Mouse (Mus musculus): ENCODE results near the gene Tor1aip2. TPM values are rescaled to one million over a fixed set of nuclear protein-coding genes. Genes with fewer than 3 reads are reported as not detected.

Tor1aip2 gene
- polyA plus RNA-seq, 1 experiment from 2014 or later = 80.6 TPM

DNA sequence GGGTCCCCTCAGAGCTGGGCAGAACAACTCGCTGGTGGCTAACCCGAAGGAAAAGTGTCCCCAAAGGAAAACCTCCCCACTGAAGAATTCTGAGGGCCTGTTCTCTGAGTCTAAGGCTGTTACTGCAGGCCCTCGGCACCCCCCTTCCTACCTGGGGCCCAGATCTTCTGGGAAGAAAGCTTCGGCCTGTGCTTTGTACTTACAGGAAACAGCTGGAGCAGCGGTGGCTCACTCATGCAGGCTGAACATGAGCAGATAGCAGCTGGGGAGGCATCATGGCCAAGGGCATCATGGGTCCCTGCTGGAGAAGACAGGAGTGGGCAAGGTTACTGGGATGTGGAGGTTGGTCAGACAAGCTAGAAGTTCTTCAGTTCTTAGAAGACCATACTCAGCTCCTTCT, 52.4 kb downstream of the Tor1aip2 start:
- no peak for ATAC-seq (replicated peaks; ENCODE audit: extremely low read depth, insufficient read depth, low FRiP score)
- WGBS = 71% methylated on average over 5 of the region's 5 CpGs

DNA sequence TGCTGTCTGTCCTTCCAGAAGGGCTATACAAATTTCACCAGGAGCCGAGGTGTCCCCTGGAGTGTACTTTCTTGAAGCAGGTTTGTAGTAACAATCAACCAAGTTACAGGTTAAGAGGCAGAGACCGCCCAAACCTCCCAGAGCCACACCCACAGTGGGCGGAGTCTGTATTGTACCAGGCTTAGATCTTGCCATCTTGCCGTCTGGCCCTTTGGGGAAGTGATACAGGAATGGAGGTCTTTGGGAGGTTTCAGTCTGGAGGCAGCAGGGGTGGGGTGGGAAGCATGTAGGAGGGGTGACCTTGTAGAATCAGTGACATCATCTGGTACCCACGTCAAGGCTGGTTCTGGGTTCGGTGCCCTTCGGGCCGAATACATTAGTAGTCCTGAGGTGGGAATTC, 54.4 kb downstream of the Tor1aip2 start:
- Histone ChIP-seq H3K36me3 (ENCODE audit: control insufficient read depth, insufficient read depth) (no peaks in the 10 kb centered on the region), H3K4me2 (ENCODE audit: low read depth, low read length) (no peak overlapping the region), H3K27ac (ENCODE audit: low read length) (no peak overlapping the region), H3K9ac (ENCODE audit: low read length) (no peak overlapping the region), H3K4me3 (ENCODE audit: low read length) (no peak overlapping the region), H3K9me3 (replicated peaks; ENCODE audit: control insufficient read depth, low read length) (no peaks in the 10 kb centered on the region), H3K27me3 (ENCODE audit: control insufficient read depth, insufficient read depth, low read length) (no peaks in the 10 kb centered on the region), H3K4me1 (ENCODE audit: control insufficient read depth, insufficient read depth, low read length) (0 out of 2 replicates have a peak, but pooled peaks cover under 1% of the 10 kb centered on the region)
- no peak for ATAC-seq (replicated peaks; ENCODE audit: extremely low read depth, insufficient read depth, low FRiP score)
- WGBS = 80% methylated on average over 8 of the region's 8 CpGs

More for the DNA sequence above, 52.4 kb downstream of the Tor1aip2 start:
- Histone ChIP-seq H3K27ac (ENCODE audit: low read length) (no peak overlapping the region), H3K4me1 (ENCODE audit: control insufficient read depth, insufficient read depth, low read length) (peaks cover 6% of the 10 kb centered on the region; the same call in 1 of the 2 replicates), H3K4me3 (ENCODE audit: low read length) (no peak overlapping the region), H3K9me3 (replicated peaks; ENCODE audit: control insufficient read depth, low read length) (no peaks in the 10 kb centered on the region), H3K36me3 (ENCODE audit: control insufficient read depth, insufficient read depth) (no peaks in the 10 kb centered on the region), H3K4me2 (ENCODE audit: low read depth, low read length) (no peak overlapping the region), H3K9ac (ENCODE audit: low read length) (no peak overlapping the region), H3K27me3 (ENCODE audit: control insufficient read depth, insufficient read depth, low read length) (no peaks in the 10 kb centered on the region)

DNA sequence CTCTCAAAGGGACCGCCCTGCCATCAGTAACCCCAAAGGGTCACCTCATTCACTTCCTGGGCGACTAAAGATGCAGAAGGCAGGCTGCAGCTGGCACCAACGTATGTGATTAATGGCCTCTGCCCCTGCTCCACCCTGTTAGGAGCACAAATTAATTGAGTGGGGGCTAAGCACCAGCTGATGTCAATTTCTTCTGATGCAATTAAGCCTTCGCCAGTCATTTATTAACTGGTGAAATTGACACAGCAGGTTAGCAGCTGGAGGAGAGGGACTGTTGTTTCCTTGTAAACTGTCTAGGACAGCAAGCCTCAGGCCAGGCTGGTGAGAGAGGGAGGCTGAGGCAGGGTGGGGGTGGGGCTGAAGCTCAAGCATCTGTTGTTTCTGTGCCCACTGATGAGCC, 54.8 kb downstream of the Tor1aip2 start:
- Histone ChIP-seq H3K9ac (ENCODE audit: low read length) (no peak overlapping the region), H3K27ac (ENCODE audit: low read length) (no peak overlapping the region), H3K36me3 (ENCODE audit: control insufficient read depth, insufficient read depth) (no peaks in the 10 kb centered on the region), H3K4me1 (ENCODE audit: control insufficient read depth, insufficient read depth, low read length) (no peaks in the 10 kb centered on the region), H3K4me3 (ENCODE audit: low read length) (no peak overlapping the region), H3K4me2 (ENCODE audit: low read depth, low read length) (no peak overlapping the region), H3K9me3 (replicated peaks; ENCODE audit: control insufficient read depth, low read length) (no peaks in the 10 kb centered on the region), H3K27me3 (ENCODE audit: control insufficient read depth, insufficient read depth, low read length) (no peaks in the 10 kb centered on the region)
- 82% methylated on average over 4 of the region's 4 CpGs for WGBS
- ATAC-seq (replicated peaks; ENCODE audit: extremely low read depth, insufficient read depth, low FRiP score) = no peak

DNA sequence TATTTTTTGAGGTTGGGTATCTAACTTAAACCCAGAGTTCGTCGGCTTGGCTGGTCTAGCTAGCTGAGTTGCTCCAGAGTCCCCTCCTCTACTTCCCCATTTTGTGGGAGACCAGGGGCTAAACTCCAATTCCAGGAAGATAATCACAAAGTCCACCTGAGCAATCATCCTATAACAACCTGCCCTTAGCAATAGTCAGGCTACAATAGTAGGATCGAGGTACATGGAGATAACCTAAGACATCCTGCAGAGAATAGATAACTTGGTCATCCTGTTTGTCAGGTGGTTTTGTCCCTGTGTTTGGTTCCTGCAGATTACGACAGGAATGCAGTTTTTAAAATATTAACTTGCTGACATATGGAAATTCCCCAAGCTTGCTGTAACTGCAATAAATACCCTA, 56.6 kb downstream of the Tor1aip2 start:
- Histone ChIP-seq H3K36me3 (ENCODE audit: control insufficient read depth, insufficient read depth) (no peaks in the 10 kb centered on the region), H3K4me3 (ENCODE audit: low read length) (no peak overlapping the region), H3K4me1 (ENCODE audit: control insufficient read depth, insufficient read depth, low read length) (no peaks in the 10 kb centered on the region), H3K9me3 (replicated peaks; ENCODE audit: control insufficient read depth, low read length) (no peaks in the 10 kb centered on the region), H3K4me2 (ENCODE audit: low read depth, low read length) (no peak overlapping the region), H3K27me3 (ENCODE audit: control insufficient read depth, insufficient read depth, low read length) (no peaks in the 10 kb centered on the region), H3K27ac (ENCODE audit: low read length) (no peak overlapping the region), H3K9ac (ENCODE audit: low read length) (no peak overlapping the region)
- 71% methylated on average over 4 of the region's 4 CpGs for WGBS
- ATAC-seq (replicated peaks; ENCODE audit: extremely low read depth, insufficient read depth, low FRiP score) = no peak

DNA sequence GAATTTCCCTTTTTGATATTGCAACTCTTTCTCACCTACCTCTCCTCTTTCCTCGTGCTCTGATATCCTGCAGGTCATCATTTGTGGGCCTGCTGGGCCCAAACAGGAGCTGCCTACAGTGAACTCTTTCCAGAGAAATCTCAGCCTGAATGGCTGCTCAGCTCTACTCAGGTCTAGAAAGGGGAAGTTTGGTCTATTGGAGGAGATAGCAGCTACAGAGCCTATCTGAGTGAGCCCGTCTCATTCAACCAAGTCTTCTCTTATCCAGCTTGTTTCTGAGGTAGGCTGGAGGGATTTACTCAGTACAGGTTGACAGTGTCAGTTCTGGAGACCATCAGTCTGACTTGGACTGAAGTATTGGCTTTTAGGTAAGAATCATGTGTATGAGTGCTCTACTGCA, 68.6 kb downstream of the Tor1aip2 start:
- peaks cover 17% of the 10 kb centered on the region for H3K9me3 ChIP-seq (replicated peaks; ENCODE audit: control insufficient read depth, low read length)
- no peak overlapping the region for H3K4me2 ChIP-seq (ENCODE audit: low read depth, low read length)
- no peak overlapping the region for H3K9ac ChIP-seq (ENCODE audit: low read length)
- ATAC-seq (replicated peaks; ENCODE audit: extremely low read depth, insufficient read depth, low FRiP score) = no peak
- H3K27ac ChIP-seq (ENCODE audit: low read length) = no peak overlapping the region
- H3K4me3 ChIP-seq (ENCODE audit: low read length) = no peak overlapping the region
- no peaks in the 10 kb centered on the region for H3K27me3 ChIP-seq (ENCODE audit: control insufficient read depth, insufficient read depth, low read length)
- whole genome bisulfite sequencing = 88% methylated on average over 2 of the region's 2 CpGs
- no peaks in the 10 kb centered on the region for H3K4me1 ChIP-seq (ENCODE audit: control insufficient read depth, insufficient read depth, low read length)
- no peaks in the 10 kb centered on the region for H3K36me3 ChIP-seq (ENCODE audit: control insufficient read depth, insufficient read depth)

DNA sequence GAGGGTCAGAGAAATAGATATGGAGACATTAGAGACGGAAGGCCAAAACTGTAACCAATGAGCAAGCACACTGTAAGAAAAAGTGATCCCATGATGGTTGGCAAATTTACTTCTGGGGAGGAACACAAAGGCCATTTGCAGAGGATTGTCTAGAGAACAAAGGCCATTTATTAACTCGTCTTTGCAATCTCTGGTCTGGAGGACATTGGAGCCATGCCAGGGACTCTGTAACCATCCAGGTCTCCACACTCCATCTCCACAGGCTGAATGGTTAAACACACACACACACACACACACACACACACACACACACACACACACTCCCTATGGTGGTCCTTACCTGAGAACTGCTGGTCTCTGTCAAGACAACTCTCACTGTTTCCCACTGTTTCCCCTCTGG, 70.2 kb downstream of the Tor1aip2 start:
- Histone ChIP-seq H3K4me3 (ENCODE audit: low read length) (no peak overlapping the region), H3K9me3 (replicated peaks; ENCODE audit: control insufficient read depth, low read length) (peaks cover 10% of the 10 kb centered on the region; the same call in 1 of the 2 replicates), H3K36me3 (ENCODE audit: control insufficient read depth, insufficient read depth) (no peaks in the 10 kb centered on the region), H3K4me2 (ENCODE audit: low read depth, low read length) (no peak overlapping the region), H3K27ac (ENCODE audit: low read length) (no peak overlapping the region), H3K4me1 (ENCODE audit: control insufficient read depth, insufficient read depth, low read length) (no peaks in the 10 kb centered on the region), H3K9ac (ENCODE audit: low read length) (no peak overlapping the region), H3K27me3 (ENCODE audit: control insufficient read depth, insufficient read depth, low read length) (no peaks in the 10 kb centered on the region)
- 63% methylated on average over 2 of the region's 2 CpGs for WGBS
- no peak for ATAC-seq (replicated peaks; ENCODE audit: extremely low read depth, insufficient read depth, low FRiP score)

DNA sequence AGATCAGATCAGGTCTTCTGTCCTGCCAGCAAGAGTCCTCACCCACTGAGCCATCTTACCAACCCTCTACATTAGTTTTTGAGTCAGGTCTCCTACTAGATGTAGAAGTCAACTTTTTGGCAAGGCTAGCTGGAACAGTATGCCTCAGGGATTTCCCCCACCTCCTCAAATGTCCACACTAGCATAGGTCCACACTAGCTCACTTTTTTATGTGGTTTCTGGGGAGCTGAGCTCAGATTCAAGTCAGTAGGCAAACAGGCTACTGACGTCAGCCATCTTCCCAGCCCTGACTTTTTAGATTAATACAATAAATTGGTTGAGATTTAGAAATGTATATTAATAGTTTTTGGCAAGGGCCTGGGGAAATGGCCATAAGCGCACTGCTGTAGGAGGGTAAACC, 72.2 kb downstream of the Tor1aip2 start:
- 78% methylated on average over 2 of the region's 2 CpGs for WGBS
- Histone ChIP-seq H3K27ac (ENCODE audit: low read length) (no peak overlapping the region), H3K36me3 (ENCODE audit: control insufficient read depth, insufficient read depth) (no peaks in the 10 kb centered on the region), H3K4me3 (ENCODE audit: low read length) (no peak overlapping the region), H3K4me2 (ENCODE audit: low read depth, low read length) (no peak overlapping the region), H3K4me1 (ENCODE audit: control insufficient read depth, insufficient read depth, low read length) (no peaks in the 10 kb centered on the region), H3K9me3 (replicated peaks; ENCODE audit: control insufficient read depth, low read length) (peaks cover 6% of the 10 kb centered on the region; the same call in 1 of the 2 replicates), H3K9ac (ENCODE audit: low read length) (no peak overlapping the region), H3K27me3 (ENCODE audit: control insufficient read depth, insufficient read depth, low read length) (no peaks in the 10 kb centered on the region)
- no peak for ATAC-seq (replicated peaks; ENCODE audit: extremely low read depth, insufficient read depth, low FRiP score)

DNA sequence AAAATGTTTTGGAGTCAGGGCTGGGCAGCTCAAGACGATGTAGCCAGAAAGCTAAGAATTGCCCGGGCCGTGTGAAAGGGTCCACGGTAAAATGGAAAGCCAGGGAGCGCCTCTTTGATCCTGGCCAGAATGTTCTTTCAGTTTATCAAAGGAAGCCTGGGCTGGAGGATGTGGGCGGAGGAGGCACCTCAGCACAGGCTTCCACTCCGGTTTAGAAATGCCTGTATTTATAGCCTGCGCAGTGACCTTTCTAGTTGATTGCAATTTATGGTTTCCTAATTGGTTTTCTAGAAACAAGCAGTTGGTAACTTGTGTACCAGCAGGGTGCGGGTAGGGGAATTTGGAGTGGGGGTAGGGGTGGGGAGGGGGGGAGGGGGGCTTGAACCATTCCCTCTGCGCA, 73.2 kb downstream of the Tor1aip2 start:
- H3K27ac ChIP-seq (ENCODE audit: low read length) = no peak overlapping the region
- H3K9ac ChIP-seq (ENCODE audit: low read length) = no peak overlapping the region
- WGBS = 41% methylated on average over 10 of the region's 10 CpGs
- no peak for ATAC-seq (replicated peaks; ENCODE audit: extremely low read depth, insufficient read depth, low FRiP score)
- H3K4me1 ChIP-seq (ENCODE audit: control insufficient read depth, insufficient read depth, low read length) = no peaks in the 10 kb centered on the region
- no peaks in the 10 kb centered on the region for H3K27me3 ChIP-seq (ENCODE audit: control insufficient read depth, insufficient read depth, low read length)
- H3K36me3 ChIP-seq (ENCODE audit: control insufficient read depth, insufficient read depth) = no peaks in the 10 kb centered on the region
- H3K4me2 ChIP-seq (ENCODE audit: low read depth, low read length) = no peak overlapping the region
- no peak overlapping the region for H3K4me3 ChIP-seq (ENCODE audit: low read length)
- H3K9me3 ChIP-seq (replicated peaks; ENCODE audit: control insufficient read depth, low read length) = peaks cover 6% of the 10 kb centered on the region; the same call in 1 of the 2 replicates

DNA sequence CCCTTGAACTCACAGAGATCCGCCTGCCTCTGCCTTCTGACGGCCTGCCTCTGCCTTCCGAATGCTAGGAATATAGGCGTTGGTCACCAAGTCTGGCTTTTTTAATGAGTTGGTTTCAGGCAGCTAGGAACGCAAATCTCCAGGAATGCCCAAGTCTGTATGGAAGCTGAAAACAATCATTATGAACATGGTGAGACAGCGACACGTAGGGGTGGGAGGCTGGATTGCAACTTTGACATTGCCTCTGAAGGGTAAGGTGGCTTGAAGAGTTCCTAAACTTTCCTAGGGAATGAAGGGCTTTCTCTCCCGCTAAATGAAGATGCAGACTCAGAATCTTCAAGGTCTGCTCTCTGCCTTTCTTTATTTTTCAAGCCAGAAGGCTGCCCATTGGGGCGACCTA, 75.9 kb downstream of the Tor1aip2 start:
- ATAC-seq (replicated peaks; ENCODE audit: extremely low read depth, insufficient read depth, low FRiP score) = no peak
- H3K4me3 ChIP-seq (ENCODE audit: low read length) = no peak overlapping the region
- H3K9me3 ChIP-seq (replicated peaks; ENCODE audit: control insufficient read depth, low read length) = no peaks in the 10 kb centered on the region
- H3K4me2 ChIP-seq (ENCODE audit: low read depth, low read length) = no peak overlapping the region
- no peak overlapping the region for H3K27ac ChIP-seq (ENCODE audit: low read length)
- H3K9ac ChIP-seq (ENCODE audit: low read length) = no peak overlapping the region
- no peaks in the 10 kb centered on the region for H3K36me3 ChIP-seq (ENCODE audit: control insufficient read depth, insufficient read depth)
- WGBS = 72% methylated on average over 9 of the region's 9 CpGs
- H3K4me1 ChIP-seq (ENCODE audit: control insufficient read depth, insufficient read depth, low read length) = peaks cover 2% of the 10 kb centered on the region
- H3K27me3 ChIP-seq (ENCODE audit: control insufficient read depth, insufficient read depth, low read length) = no peaks in the 10 kb centered on the region

DNA sequence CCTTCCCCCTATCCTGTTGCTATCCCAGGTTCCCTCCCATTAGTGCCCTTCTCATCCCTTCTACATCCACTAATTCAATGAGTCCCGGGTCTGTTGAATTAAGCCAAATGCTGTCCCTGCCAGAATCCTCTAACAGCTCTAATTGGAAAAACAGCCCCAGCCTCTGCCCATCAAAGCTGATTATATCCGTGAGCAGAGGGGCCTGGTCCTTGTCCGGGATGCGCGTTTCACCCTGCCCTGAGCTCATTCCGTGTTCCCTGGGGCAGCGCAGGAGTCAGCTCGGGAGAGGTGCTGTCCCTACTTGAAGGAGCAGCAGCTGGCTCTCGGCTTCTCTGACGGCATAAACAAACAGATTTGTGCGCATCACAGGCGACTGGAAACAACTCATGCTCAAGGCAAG, 76.5 kb downstream of the Tor1aip2 start:
- Histone ChIP-seq H3K4me1 (ENCODE audit: control insufficient read depth, insufficient read depth, low read length) (peaks cover 2% of the 10 kb centered on the region), H3K36me3 (ENCODE audit: control insufficient read depth, insufficient read depth) (no peaks in the 10 kb centered on the region), H3K9me3 (replicated peaks; ENCODE audit: control insufficient read depth, low read length) (no peaks in the 10 kb centered on the region), H3K4me3 (ENCODE audit: low read length) (no peak overlapping the region), H3K4me2 (ENCODE audit: low read depth, low read length) (no peak overlapping the region), H3K9ac (ENCODE audit: low read length) (no peak overlapping the region), H3K27me3 (ENCODE audit: control insufficient read depth, insufficient read depth, low read length) (no peaks in the 10 kb centered on the region), H3K27ac (ENCODE audit: low read length) (no peak overlapping the region)
- WGBS = 31% methylated on average over 12 of the region's 12 CpGs
- ATAC-seq (replicated peaks; ENCODE audit: extremely low read depth, insufficient read depth, low FRiP score) = no peak
